Mouse (Mus musculus) heart, adult 18-20 months (tissue): ENCODE measurements around the gene Vil1. TPM values are rescaled to one million over a fixed set of nuclear protein-coding genes. Genes with fewer than 3 reads are reported as not detected.

ENCODE experiments used
- DNase-seq, 2 experiments: peaks; one replicate each; pipeline ENCODE4 v3.0.0; 2021 to 2022; ENCODE audit warnings: mixed read lengths in 1 of 2
- long read RNA-seq, 2 experiments: library from polyadenylated mRNA; stranded (forward); transcript quantifications; one replicate each; pipeline ENCODE4 v2.0.0; 2021
- total RNA-seq, 2 experiments: library from RNA; stranded (reverse); gene quantifications; 2 replicates each; pipeline ENCODE4 v1.2.3; 2021

Vil1 gene
- total RNA-seq: 1 to 10 TPM; 1.2 to 1.5 TPM
- long read RNA-seq, experiment 1, partial matches to known transcripts: 2 of 3 reads
- long read RNA-seq, experiment 1, other reads (novel, unspliced or antisense): 1 of 3 reads
- long read RNA-seq, experiment 2, partial matches to known transcripts: 0 of 1 reads
- long read RNA-seq, experiment 2, other reads (novel, unspliced or antisense): 1 of 1 reads

GRCm38 (mm10) chr1:74408589-74409504 is at the start of gene Vil1:
Gene Vil1, plus strand, starts transcription at chr1:74409376.
- DNase-seq: no peak

DNA sequence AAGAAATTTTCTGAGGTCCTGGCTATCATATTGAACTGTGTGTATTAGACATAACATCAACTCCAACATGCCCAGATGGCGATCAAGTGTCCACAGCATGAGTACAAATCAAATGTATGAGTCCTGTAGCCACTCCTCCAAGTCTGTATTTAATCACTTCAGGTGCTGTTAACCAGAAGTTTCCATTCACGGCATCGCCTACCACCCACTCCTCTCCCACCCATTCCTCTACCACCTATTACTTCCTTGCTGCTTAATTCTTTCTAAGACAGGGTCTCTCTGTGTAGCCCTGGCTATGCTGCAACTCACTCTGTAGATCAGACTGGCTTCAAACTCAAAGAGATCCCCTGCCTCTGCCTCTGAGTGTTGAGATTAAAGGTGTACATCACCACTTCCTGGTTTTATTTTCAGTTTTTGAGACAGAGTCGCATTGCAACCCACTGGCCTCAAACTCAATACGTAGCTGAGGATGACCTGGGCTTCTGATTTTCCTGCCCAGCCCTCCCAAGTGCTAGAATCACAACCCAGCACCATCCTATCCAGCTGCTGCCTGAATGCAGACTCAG is 49.1 kb upstream of the Vil1 start:
- DNase-seq: no peak

DNA sequence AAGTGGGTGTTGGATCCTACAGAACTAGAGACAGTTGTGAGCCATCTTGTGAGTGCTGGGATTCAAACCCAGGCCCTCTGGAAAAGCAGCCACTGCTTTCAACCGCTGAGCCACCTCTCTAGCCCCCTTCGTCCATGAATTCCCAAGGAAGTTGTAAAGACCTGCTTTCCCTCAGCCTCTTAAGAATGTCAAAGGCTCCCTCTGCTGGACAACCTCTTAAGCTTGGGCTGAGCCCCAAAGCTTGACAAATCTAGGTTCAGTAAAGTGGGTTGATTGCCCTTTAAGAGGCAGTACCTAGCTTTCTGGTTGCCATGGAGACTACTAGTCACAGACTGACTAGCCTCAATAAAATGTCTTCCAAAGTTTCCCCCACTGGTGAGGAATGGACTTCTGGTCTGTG is 47.4 kb upstream of the Vil1 start, which contains the start of gene Catip:
TSS of gene Catip (plus strand) at position 297 of the 400 bp plus-strand sequence.
- peak; percentile 86 to 92 for DNase-seq

DNA sequence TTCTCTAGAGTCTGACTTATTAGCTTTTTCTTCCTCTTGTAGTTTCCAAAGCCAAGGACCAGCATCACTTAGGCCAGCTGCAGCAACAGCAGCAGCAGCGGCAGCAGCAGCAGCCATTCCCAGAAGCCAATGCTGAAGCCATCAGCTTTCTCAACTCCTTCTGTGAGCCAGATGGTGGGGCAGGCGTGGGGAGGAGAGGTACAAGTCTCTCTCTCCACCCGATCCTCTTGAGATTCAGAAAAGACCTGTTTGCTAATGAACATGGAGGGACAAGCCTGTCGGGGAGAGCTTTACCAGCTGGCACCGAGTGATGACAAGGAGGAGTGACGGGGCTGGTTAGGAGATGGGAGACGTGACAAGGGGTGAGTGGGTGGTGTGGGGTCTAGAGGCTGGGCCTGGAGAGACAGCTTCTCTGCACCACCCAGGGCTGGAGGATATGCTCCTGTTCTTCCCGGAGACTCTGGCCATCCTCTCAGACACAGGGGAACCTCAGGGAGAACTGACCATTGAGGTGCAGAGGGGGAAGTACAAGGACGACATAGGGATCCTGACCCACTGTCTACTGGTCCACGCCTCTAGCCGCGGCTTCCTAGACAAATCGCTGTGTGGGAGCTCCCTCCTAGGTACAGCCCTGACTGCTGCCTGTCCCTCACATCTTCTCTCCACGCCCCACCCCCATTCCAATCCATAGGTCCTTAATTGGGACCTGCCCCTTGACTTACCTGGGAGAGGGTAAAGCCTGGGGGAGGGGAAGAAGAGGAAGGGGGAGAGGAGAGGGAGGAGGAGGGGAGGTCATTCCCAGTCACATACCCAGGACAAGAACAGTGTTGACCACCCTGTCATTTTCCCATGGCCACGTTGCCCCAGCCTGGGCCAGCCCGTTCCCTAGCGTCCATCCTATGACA is 46.6 kb upstream of the Vil1 start:
- no peak for DNase-seq

GRCm38 (mm10) chr1:74363437-74363836 is 45.7 kb upstream of the Vil1 start:
- peak; percentile 52 to 55 for DNase-seq

DNA sequence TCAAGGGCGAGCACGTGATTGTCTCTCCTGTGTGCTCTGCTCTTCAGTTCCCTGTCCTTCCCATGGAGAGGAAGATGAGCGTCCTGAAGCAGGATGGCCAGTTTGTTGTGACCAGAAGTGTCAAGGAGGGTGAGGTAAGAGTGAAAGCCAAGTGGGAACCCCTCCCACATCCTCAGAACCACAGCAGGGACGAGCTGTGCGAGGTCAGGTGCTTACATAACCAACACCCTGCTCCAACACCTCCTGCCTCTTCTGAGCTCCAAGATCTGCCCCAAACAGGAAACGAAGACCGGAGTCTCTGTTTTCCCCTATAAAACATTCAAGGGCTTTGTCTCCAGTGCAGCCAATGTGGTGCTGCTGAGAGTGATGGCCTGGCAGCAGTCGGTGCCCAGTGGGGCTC is 44.9 kb upstream of the Vil1 start:
- DNase-seq: no peak

- peak; percentile 74 to 88 for DNase-seq
These were observed 41.1 kb upstream of the Vil1 start for GRCm38 (mm10) chr1:74367886-74368645.

DNA sequence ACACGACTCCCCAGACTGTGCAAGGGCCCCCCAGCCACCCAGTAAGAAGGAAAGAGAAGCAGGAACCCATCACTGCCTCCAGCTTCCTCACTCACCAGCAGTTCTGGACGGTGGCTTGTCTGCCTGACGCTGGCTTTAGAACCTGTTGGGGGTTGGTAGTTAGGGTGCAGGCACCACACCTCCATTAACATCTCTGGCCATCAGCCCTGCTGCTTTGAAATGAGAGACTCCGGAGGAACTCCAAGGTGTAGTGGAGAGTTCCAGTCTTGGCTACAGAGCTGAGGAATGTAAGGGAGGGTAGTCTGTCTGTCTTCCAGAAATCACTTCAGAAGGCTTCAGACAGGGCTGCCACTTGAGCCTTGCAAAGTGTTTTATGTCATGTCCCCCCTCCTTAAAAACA is 39.1 kb upstream of the Vil1 start:
- no peak for DNase-seq

DNA sequence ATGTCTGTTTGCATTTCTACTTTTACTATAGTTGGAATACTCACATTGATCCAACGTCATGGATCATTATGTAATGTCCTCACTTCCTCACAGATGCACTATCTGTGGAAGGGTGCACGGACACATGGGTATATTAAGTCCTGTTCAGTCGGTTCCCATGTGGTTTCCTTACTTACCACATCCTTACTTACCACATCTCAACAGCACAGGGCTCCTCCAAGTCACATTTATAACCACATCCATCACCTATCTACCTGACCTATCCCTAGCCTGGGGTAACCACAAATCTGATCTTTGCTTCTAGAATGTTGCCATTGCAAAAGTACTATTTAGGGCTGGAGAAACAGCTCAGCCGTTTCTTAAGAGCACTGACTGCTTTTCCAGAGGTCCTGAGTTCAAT is 35.8 kb upstream of the Vil1 start:
- DNase-seq: no peak

DNA sequence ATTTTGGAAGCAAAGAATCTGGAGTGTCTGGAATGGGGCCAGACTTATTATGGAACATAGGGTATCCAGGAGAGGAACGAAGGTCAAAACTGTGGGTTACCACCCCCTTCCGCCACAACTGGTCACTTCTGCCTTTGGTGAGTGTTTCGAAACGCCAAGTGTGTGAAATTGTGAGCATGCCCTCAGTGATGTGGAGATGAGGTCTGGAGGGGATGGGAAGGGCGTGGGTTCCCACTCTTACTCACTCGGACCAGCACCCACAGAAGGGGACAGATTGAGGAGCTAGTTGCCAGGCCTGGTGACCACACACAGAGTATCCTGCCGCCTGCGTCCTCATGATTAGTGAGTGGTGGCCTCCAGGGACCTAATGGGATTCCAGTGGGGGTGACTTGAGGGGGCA is 34.2 kb upstream of the Vil1 start, which contains the start of gene Slc11a1:
TSS of gene Slc11a1 (plus strand) at position 216 of the 400 bp plus-strand sequence.
- peak in 1 of 2 experiments; percentile 72 for DNase-seq

GRCm38 (mm10) chr1:74375561-74375960 is 33.6 kb upstream of the Vil1 start:
- no peak for DNase-seq

DNA sequence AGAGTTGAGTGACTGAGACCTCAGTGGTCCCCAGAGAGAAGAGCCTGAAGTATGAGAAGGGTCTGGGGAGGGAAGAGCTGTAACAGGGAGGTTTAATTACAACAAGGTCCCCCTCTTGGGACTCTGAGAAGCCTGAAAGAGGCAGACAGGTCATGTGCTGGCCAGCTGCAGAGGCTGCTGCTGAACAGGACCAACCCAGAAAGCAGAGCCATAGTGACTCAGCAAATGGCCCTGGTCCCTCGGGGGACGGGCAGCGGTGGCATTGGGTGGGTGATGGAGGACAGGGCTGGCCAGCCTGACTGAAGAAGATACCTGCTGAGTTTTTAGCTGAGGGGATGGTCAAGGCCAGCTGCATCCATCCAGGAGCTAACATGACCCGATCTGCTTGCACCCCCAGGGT is 32.8 kb upstream of the Vil1 start:
- peak; percentile 64 to 79 for DNase-seq

DNA sequence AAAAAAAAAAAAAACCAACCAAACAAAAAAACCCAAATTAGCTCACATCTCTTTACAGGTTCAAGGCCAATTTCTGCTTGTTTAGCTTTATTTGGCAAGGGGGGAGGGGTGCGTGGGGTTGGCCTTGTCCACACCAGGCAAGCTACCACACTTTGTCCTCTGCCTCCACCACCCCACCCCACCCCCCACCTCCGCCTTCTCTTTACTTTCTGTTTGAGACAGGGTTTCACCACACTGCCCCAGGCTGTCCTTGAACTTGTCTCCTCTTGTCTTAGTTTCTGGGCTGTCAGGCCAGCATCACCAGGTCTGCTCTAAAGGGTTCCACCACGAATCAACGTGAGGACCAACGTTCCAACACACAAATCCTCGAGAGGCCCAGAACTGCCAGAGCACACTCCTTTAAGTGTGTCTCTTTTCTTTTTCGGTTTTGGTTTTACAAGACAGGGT is 30.1 kb upstream of the Vil1 start:
- DNase-seq: no peak

DNA sequence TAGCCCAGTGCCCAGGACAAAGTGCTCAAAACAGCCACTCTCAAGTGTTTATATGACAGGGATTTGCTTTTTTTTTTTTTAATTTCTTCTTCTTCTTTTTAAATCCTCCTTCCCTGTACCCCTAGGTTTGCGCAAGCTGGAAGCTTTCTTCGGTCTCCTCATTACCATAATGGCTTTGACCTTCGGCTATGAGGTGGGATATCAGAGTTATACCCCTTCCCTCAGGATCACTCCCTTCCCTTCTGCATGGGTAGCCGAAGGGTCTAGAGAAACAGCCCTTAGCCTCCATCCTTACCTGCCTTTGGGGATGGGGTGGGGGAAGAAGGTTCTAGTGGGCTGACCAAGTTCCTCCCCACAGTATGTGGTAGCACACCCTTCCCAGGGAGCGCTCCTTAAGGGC is 28.7 kb upstream of the Vil1 start:
- DNase-seq: no peak

DNA sequence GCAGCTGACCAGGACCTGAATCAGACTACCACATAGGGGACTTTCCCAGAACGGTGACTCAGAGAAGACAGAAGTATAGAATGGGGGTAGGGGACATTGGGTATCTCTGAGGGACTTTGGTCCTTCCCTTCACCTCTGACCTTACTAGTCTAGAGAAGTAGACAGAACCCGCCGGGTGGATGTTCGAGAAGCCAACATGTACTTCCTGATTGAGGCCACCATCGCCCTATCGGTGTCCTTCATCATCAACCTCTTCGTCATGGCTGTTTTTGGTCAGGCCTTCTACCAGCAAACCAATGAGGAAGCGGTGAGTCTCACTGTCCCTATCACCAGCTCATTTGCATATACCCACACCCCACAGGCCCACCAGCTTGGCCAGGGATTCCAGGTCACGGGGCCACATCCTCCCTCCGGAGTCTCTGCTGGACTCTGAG is 27.6 kb upstream of the Vil1 start:
- no peak for DNase-seq

DNA sequence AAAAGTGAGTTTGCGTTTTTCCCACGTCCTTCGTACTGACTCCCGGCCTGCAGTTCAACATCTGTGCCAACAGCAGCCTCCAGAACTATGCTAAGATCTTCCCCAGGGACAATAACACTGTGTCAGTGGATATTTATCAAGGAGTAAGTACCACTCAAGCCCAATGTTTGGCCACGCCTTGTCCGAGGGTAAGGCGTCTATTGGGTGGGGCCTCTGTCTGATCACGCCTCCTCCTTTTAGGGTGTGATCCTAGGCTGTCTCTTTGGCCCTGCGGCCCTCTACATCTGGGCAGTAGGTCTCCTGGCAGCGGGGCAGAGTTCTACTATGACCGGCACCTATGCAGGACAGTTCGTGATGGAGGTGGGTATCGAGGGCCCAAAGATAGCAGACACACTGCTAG is 25.8 kb upstream of the Vil1 start:
- no peak for DNase-seq

DNA sequence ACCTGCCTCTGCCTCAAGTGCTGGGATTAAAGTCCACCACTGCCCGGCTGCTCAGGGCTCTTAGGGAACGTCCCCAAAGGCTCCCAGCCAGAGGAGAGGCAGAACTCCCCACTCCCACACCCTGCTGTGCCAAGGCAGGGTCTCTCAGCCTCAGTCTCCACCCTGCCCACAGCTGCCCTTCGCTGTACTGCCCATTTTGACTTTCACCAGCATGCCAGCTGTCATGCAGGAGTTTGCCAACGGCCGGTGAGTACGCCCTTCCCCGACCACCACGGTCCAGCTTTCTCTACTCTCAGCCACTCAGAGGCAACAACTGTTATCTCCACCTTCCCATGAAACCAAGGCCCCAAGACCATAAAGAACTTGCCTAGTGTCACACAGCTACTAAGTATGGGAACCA is 24.7 kb upstream of the Vil1 start:
- DNase-seq: no peak

GRCm38 (mm10) chr1:74385064-74385463 is 24.1 kb upstream of the Vil1 start:
- no peak for DNase-seq

GRCm38 (mm10) chr1:74385531-74385930 is 23.6 kb upstream of the Vil1 start:
- no peak for DNase-seq

GRCm38 (mm10) chr1:74386363-74386713 is 22.8 kb upstream of the Vil1 start:
- DNase-seq: no peak

GRCm38 (mm10) chr1:74386714-74387385 is 22.3 kb upstream of the Vil1 start:
- DNase-seq: peak; percentile 97 to 98
